Mouse (Mus musculus) C2C12 (cell line): ENCODE measurements at regions not wholly inside any gene's neighbourhood (a gene's known extent, or its start where the extent isn't known, plus 50 kb on each side); places are given as distances from the start of the nearest gene placed in this dataset.
A peak's percentile ranks its signal among the peaks of the same experiment; 100 is the strongest.

Experiments
- CTCF ChIP-seq: IDR thresholded peaks from one replicate; pipeline ENCODE4 v1.5.1; 2011; ENCODE audit not compliant: control insufficient read depth, insufficient read depth, insufficient read length
- MAX ChIP-seq: IDR thresholded peaks from one replicate; pipeline ENCODE4 v1.6.1; 2011; ENCODE audit warnings: mild to moderate bottlenecking, control low read depth
- MYOG ChIP-seq: IDR thresholded peaks from one replicate; pipeline ENCODE4 v1.6.1; 2011; ENCODE audit not compliant: control insufficient read depth, insufficient read length; ENCODE audit errors: extremely low read depth

GRCm38 (mm10) chr12:9874823-9875222 lies 304.9 kb downstream of the Osr1 start:
- peak; percentile 22 for TF ChIP-seq MAX
- TF ChIP-seq CTCF, result no peak
- no peak for TF ChIP-seq MYOG
